Mouse (Mus musculus) mouse embryonic stem cell (cell line): Measurements from ENCODE around the gene Srf.

Experiments used
- in situ Hi-C, 2 experiments: fragments of 300-500 bp; cut with MboI; formaldehyde crosslinking; loops; 1 replicate in 1 of 2; 3 replicates in 1 of 2; pipeline ENCODE4 v1.14.3; 2019 to 2020; ENCODE audit warnings: low sequenced_read_pairs in 2 of 2, low pct_unique_long_range_greater_than_20kb in 1 of 2, mixed read lengths in 1 of 2; ENCODE audit not compliant: unreplicated experiment in 1 of 2

Srf gene

DNA sequence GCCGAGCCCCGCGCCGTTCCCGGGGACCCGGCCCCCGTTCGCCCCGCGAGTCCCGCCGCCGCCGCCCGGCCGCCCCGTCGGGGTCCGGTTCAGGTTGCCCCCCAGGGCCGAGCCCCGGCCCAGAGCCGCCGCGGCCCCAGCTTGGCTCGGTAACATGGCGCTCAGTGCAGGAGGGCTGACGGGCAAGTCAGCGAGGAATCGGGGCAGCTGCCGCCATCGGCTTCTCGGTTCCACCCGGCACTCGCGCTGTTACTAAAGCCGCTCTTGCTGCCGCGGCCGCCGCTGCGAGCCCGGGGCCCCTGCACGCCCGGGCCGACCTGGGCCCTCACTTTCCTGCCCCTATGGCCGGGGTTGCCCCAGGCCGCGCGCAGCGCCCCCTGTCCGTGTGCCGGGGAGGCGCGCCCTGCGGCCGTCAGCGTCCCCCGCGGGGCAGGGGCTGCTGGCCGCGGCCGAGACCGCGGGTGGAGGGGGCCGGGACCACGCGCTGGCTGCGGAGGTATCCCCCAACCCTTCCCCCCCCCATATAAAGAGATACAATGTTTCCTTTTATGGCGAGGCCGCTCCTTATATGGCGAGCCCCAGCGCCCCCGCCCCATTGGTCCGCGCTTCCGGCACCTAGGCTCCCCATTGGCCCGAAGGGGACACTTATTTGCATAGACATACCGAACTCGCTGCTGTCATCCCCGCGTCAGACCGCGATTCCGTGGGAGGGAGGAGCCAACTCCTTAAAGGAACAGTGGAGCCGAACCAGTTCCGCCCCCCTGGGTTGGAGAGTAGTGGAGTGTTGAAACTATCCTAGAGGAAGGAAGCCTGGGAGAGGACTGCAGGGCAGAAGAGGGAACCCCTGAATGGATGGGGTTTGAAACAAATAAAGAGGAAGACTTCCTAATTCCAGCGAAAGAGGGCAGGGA is at the start of gene Srf:
TSS of gene Srf (minus strand) at position 503 of the 911 bp plus-strand sequence.
- in situ Hi-C loops: no loop called here

- in situ Hi-C loops: no loop called here
Measured at GRCm38 (mm10) chr17:46605126-46605525, 49.2 kb upstream of the Srf start.

GRCm38 (mm10) chr17:46603229-46603628 is 47.3 kb upstream of the Srf start:
- in situ Hi-C loops: no loop called here

GRCm38 (mm10) chr17:46602212-46602611 is 46.2 kb upstream of the Srf start:
- in situ Hi-C loops: no loop called here

DNA sequence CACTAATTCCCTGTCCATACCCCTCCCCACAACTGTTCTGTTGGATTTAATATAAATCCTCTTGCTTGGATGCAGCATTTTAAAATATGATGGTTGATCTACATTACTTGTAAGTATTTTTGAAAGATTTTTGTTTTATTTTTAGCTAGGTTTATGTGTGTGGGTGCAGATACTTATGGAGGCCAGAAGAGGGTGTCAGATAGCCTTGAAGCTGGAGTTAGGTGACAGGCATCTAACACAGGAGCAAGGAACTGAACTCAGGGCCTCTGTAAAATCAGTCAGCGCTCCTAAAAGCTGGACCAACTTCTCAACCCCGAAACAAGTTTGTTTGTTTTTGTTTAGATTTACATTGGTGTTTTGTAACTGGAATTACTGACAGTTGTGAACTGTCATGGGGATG is 44.6 kb upstream of the Srf start:
- in situ Hi-C loops: no loop called here

DNA sequence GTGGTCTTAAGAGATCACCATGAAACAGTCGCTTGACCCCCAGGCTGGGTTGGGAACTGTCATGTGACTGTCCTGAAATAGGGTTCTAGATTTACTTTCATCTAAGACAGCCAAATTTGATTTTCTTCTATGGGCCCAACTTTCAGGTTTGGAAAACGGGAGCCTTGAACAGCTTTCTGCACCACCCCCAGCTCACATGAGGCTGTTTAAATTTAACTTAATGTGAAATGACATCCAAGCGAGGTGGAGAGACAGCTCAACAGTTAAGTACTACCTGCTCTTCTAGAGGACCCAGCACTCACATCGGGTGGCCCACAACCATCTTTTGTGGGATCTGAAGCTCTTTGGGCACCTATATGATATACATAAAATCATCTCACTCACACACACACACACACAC is 43.0 kb upstream of the Srf start:
- in situ Hi-C loops: no loop called here

- in situ Hi-C loops: no loop called here
Measured at GRCm38 (mm10) chr17:46597956-46598355, 42.0 kb upstream of the Srf start.

DNA sequence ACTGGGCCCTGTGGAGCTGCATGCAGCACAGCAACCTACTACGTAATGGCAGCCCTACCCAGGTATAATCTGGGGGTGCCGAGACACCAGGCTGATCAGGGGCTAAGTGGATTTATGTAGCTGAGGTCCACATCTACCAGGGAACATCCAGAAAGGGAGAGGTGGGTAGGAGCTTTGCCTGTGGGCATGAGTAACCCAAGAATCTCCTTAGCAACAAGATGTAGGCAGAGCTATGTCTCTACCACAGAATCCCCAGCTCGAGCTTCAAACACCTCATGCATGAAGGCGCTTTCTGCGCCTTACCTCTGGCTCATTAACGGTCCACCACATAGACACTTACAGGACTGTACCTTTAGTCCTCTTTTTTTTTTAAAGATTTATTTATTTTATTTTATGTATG is 39.4 kb upstream of the Srf start:
- in situ Hi-C loops: no loop called here

DNA sequence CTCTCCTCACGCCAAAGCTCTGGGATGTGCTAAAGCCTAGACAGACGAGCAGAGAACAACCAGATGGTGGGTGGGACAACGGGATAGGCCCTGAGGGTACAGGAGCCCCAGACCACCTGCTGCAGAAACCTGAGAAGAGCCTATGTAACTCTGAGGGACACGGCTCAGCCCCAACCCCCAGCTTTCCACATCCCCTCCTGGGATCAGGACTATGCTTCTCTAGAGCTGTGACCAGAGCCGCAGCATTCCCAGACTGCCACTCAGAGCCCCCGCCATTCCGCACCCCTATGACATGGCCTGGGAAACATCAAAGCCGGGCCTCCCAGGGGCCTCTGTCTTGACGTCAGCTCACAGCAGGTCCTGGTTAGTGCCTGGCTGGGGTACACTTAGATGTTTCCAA is 38.6 kb upstream of the Srf start:
- in situ Hi-C loops: no loop called here

DNA sequence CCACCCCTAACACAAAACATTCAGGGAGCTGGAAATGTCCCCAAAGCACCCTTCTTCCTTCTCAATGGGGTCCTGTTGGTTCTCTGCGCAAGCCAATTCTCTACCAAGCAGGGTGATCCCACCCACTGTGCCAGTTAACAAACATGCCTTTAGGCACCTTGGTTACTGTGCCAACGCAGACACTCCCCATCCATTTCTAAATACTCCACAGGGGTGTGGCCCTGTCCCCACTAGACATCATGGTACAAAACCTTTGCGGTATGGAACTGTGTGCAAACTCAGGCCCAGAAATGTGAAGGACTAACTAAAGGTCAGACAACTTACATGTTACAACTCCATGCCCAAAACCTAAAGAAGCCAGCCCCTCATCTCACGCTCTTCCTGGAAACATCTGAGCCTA is 37.1 kb upstream of the Srf start:
- in situ Hi-C loops: no loop called here

DNA sequence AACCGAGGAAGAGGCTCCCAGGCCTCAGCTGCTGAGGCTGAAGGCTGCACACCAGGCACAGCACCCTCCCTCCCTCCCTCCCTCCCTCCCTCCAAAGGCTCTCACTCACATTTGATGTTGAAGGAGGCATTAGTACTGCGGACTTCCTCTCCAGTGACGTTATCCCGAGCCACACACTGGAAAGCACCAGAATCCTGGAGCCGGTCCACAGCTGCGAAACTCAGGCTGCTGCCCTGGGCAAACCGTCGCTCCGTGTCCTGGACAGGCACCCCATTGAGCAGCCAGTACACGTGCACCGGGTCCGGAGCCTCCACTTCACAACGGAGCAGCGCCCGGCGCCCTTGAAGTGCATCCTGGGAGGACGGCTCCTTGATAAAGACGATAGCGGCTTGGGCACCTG is 35.4 kb upstream of the Srf start:
- in situ Hi-C loops: no loop called here

GRCm38 (mm10) chr17:46590439-46590838 is 34.5 kb upstream of the Srf start:
- in situ Hi-C loops: no loop called here

- in situ Hi-C loops: no loop called here
Measured at GRCm38 (mm10) chr17:46589635-46590314, 33.8 kb upstream of the Srf start.

DNA sequence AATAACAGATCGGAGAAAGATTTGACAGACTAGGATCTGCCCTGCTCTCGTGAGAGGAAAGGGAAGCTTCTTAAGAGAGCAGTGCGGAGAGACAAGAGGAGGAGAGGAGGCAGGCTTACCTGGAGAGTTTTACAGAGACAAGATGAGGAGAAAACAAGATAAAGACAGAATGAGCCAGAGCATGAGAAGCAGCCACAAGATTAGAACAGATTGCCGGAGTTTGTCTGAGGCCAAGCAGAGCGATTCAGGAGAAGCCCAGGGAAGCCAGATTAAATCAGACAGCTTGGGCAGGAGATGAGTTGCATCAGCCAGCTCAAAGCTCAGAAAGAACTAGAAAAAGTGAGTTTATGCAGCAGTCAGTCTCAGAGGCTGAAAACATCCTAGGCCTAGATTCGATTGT is 32.9 kb upstream of the Srf start:
- in situ Hi-C loops: no loop called here

GRCm38 (mm10) chr17:46588173-46588572 is 32.2 kb upstream of the Srf start:
- in situ Hi-C loops: no loop called here

DNA sequence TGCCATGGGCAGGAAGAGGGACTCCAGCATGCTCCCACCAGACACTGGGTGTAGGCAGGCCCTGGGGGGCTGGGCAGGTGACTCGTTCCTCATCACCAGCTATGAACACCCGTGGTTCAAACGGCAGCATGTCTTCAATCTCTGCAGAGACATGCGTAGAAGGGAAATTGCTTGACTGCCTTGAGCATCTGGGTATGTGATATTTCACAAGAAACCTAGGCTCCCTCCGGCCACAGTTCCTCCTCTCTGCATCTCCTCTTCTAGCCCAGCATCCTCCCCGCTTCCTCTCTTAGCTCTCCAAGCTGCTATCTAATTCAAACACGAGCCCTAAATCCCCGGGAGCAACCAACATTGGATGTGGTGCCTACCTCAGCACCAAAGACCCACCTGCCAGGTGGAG is 30.4 kb upstream of the Srf start:
- in situ Hi-C loops: no loop called here

DNA sequence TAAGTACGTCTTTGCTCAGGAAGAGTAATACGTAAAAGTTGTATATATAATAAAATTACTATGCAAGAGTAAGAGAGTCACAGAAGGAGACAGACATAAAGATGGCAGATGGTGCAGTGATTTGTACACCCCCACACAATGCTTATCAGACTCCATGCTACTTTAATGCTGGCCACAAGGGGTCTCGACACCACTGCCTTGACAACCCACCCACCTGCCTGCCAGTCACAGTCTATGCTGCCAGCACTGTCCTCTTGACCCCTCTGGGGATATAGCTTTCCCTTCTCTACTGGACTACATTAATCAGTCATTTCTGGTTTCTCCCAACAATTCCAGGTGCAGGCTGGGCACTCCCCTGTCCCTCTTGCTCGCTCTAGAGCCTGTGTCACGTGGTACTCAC is 22.7 kb upstream of the Srf start:
- in situ Hi-C loops: no loop called here

GRCm38 (mm10) chr17:46576070-46576469 is 20.1 kb upstream of the Srf start:
- in situ Hi-C loops: no loop called here

GRCm38 (mm10) chr17:46574535-46574934 is 18.6 kb upstream of the Srf start:
- in situ Hi-C loops: no loop called here

DNA sequence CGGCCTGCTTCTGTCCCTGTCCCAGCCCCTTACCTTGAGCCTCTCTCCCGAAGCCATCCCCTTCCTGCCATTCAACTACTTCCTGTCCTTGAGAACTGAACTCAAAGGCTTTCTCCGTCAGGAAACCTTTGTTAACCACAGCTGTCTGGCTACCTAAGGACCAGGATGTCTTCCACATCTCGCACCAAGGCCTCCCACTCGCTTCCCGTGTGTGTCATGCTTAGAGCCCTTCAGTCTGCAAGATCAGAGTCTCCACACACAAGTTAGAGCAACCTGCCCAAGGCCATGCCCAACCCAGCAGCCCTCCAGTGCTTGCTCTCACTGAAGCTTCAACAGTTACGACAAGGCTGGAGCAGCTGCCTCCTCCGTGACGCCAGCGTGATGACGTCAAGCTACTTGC is 15.0 kb upstream of the Srf start:
- in situ Hi-C loops: no loop called here
